Mouse (Mus musculus) intestine, embryonic 16.5 days (tissue): ENCODE data around the gene Cfap65. TPM values are rescaled to one million over a fixed set of nuclear protein-coding genes. Genes with fewer than 3 reads are reported as not detected.
A peak's percentile ranks its signal among the peaks of the same experiment; 100 is the strongest.

Experiments used
- ATAC-seq: fragments of 200-750 bp; cut with Nextera tagmentation; 2 replicates; pipeline ENCODE4 v1.8.0; 2017; ENCODE audit warnings: moderate TSS enrichment, moderate library complexity
- H3K27ac ChIP-seq: fragments of 300-500 bp; sonication (generic); 2 replicates; pipeline ENCODE4 v1.5.1; 2014; ENCODE audit warnings: mild to moderate bottlenecking, low read length
- H3K27me3 ChIP-seq: fragments of 300-500 bp; sonication (generic); replicated peaks from 2 replicates; pipeline ENCODE4 v1.6.1; 2014; ENCODE audit warnings: low read length, control low read depth, mixed read lengths; ENCODE audit not compliant: control insufficient read depth, insufficient read depth
- H3K36me3 ChIP-seq: fragments of 300-500 bp; sonication (generic); 2 replicates; pipeline ENCODE4 v1.6.1; 2014; ENCODE audit warnings: low read length, control low read depth; ENCODE audit not compliant: control insufficient read depth, insufficient read depth
- H3K4me1 ChIP-seq: fragments of 300-500 bp; sonication (generic); 2 replicates; pipeline ENCODE4 v1.6.1; 2014; ENCODE audit warnings: low read length, control low read depth, mixed read lengths; ENCODE audit not compliant: control insufficient read depth, insufficient read depth
- H3K4me2 ChIP-seq: fragments of 300-500 bp; sonication (generic); 2 replicates; pipeline ENCODE4 v1.6.1; 2014; ENCODE audit warnings: low read depth, low read length, control low read depth
- H3K4me3 ChIP-seq: fragments of 300-500 bp; sonication (generic); 2 replicates; pipeline ENCODE4 v1.5.1; 2014; ENCODE audit warnings: mild to moderate bottlenecking, low read length
- H3K9ac ChIP-seq: fragments of 300-500 bp; sonication (generic); 2 replicates; pipeline ENCODE4 v1.6.1; 2014; ENCODE audit warnings: low read depth, low read length
- H3K9me3 ChIP-seq: fragments of 300-500 bp; sonication (generic); 2 replicates; pipeline ENCODE4 v1.6.1; 2016; ENCODE audit warnings: low read length, control low read depth; ENCODE audit not compliant: control insufficient read depth
- WGBS: fragments of 180-500 bp; shearing (Covaris S2); extraction: QIAGEN DNeasy Blood & Tissue Kit; methylation state at CpG from one replicate; pipeline ENCODE4 v1.1.7; 2014; 5-methylcytosine and 5-hydroxymethylcytosine counted together
- microRNA counts: library from miRNA; unstranded; fragments of <30 nt; microRNA quantifications from one replicate; lab custom pipeline; 2016
- microRNA-seq: library from miRNA; unstranded; fragments of <30 nt; microRNA quantifications from one replicate; pipeline ENCODE4, GENCODE M21; 2016
- polyA plus RNA-seq: library from polyadenylated mRNA; unstranded; fragments of >200 nt; fragmentation: Nextera tagmentation; extraction: Ambion mirVana; gene quantifications from 2 replicates; pipeline ENCODE4 v1.2.1, GENCODE M21; 2015

Gene Cfap65
- polyA plus RNA-seq, 1 experiment from 2014 or later = 0.07 TPM

DNA sequence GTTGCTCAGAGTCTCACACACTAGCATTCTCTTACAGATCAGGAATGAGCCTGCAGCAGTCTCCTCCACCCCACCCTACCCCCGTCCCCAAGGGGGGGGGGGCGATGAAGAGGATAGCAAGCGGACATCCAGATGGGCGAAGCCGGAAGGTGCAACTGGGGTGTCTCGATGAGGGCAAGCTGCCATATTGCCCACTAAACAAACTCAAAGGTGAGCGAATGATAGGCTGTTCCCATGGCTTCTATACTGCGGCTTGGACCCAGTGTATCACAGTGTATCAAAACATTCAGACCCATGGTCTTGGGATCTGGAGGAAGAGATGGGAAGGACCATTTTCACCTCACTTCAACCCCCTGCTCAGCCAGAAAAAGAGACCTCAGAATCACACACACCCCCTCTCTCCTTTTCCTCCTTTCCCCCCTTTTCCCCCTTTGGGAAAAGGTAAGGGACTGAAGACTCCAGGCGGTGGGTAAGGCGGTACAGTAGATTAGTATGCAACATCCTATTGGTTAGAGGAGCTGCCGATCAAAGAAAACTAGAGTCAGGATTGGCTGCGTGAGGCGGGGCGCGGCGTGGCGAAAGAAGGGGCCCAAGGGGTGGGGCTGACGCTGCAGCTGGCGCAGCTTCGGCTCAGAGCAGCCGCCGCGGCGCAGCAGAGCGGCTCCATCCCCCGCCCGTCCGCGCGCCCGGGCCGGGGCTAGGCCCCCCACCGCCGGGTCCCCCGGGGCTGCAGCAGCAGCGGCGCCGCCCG, 80.9 kb downstream of the Cfap65 start, which contains the start of gene Cdk5r2:
Cdk5r2 (plus strand) TSS at position 629 of the 751 bp plus-strand sequence.
- WGBS = 3% methylated on average over 39 of the region's 39 CpGs
- Histone ChIP-seq H3K4me1 (peaks cover 27% of the 10 kb centered on the region), H3K27ac (no peak within 1 kb of the TSS), H3K9me3 (no peaks in the 10 kb centered on the region), H3K4me3 (peak within 1 kb of the TSS; percentile 72), H3K9ac (peak within 1 kb of the TSS; percentile 66), H3K36me3 (no peaks in the 10 kb centered on the region), H3K4me2 (peak within 1 kb of the TSS; percentile 100), H3K27me3 (peaks cover 86% of the 10 kb centered on the region)
- peak; percentile 90 for ATAC-seq

MicroRNA genes within 50 kb of the gene (microRNA counts, 519-probe panel; counts per million panel counts)
- 3,730 counts per million, percentile 93 among the panel's probes with 10 or more counts for microRNA mmu-miR-375 (lab: Ali Mortazavi, UCI)

Small RNA genes within 50 kb of the gene (microRNA-seq; reads per million reads assigned to microRNA genes)
- gene Mir375 = 20,334 reads per million, percentile 96 among the genes with 10 or more reads in this experiment

Other genes with a start within 250 kb of the Cfap65 start
- gene Cyp27a1, start 222.0 kb downstream of the Cfap65 start, polyA plus RNA-seq = 7.6 and 8.0 TPM in 2 replicates
- gene Prkag3, start 186.4 kb downstream of the Cfap65 start, polyA plus RNA-seq = 0.15 and 0.17 TPM in 2 replicates
- 0.22 and 0.49 TPM in 2 replicates for gene Wnt6, start 163.7 kb downstream of the Cfap65 start, polyA plus RNA-seq
- 0.05 and 0.09 TPM in 2 replicates for gene Wnt10a, start 144.1 kb downstream of the Cfap65 start, polyA plus RNA-seq
- gene Cdk5r2, start 80.7 kb downstream of the Cfap65 start, polyA plus RNA-seq = 0.07 and 0.18 TPM in 2 replicates
- gene Fev, start 50.2 kb downstream of the Cfap65 start, polyA plus RNA-seq = 0.95 and 1.5 TPM in 2 replicates
- 1.5 and 2.4 TPM in 2 replicates for gene Cryba2, start 42.5 kb downstream of the Cfap65 start, polyA plus RNA-seq
- 25.3 and 27.9 TPM in 2 replicates for gene Ihh, start 16.1 kb upstream of the Cfap65 start, polyA plus RNA-seq
- 9.4 and 10.2 TPM in 2 replicates for gene Nhej1, start 189.6 kb upstream of the Cfap65 start, polyA plus RNA-seq
- 1.2 and 1.5 TPM in 2 replicates for gene Slc23a3, start 198.3 kb upstream of the Cfap65 start, polyA plus RNA-seq
- 49.1 and 52.5 TPM in 2 replicates for gene Cnppd1, start 207.1 kb upstream of the Cfap65 start, polyA plus RNA-seq
- gene Retreg2, start 207.2 kb upstream of the Cfap65 start, polyA plus RNA-seq = 44.7 and 50.8 TPM in 2 replicates
- gene Zfand2b, start 233.0 kb upstream of the Cfap65 start, polyA plus RNA-seq = 53.2 and 54.6 TPM in 2 replicates
- 21.5 and 27.8 TPM in 2 replicates for gene Abcb6, start 244.8 kb upstream of the Cfap65 start, polyA plus RNA-seq